Mouse (Mus musculus) neural tube, embryonic 11.5 days (tissue): ENCODE measurements around the gene Znrd1. TPM values are rescaled to one million over a fixed set of nuclear protein-coding genes. Genes with fewer than 3 reads are reported as not detected.

Experiments used
- ATAC-seq: fragments of 200-750 bp; cut with Nextera tagmentation; 2 replicates; pipeline ENCODE4 v1.8.0; 2017; ENCODE audit warnings: moderate number of reproducible peaks, mild to moderate bottlenecking, moderate TSS enrichment, moderate library complexity; ENCODE audit not compliant: insufficient read depth, low FRiP score, low TSS enrichment
- DNase-seq: peaks from one replicate; pipeline ENCODE4 v3.0.0-alpha.2; 2015; ENCODE audit warnings: low spot score
- H3K27ac ChIP-seq: fragments of 300-500 bp; sonication (generic); 2 replicates; pipeline ENCODE4 v1.5.1; 2014; ENCODE audit warnings: low read depth, mild to moderate bottlenecking, low read length
- H3K27me3 ChIP-seq: fragments of 300-500 bp; sonication (generic); 2 replicates; pipeline ENCODE4 v1.6.1; 2014; ENCODE audit warnings: mild to moderate bottlenecking, low read length, mixed read lengths; ENCODE audit not compliant: control insufficient read depth, insufficient read depth
- H3K36me3 ChIP-seq: fragments of 300-500 bp; sonication (generic); 2 replicates; pipeline ENCODE4 v1.6.1; 2014; ENCODE audit warnings: mild to moderate bottlenecking, low read length, moderate library complexity, mixed read lengths; ENCODE audit not compliant: control insufficient read depth, insufficient read depth
- H3K4me1 ChIP-seq: fragments of 300-500 bp; sonication (generic); 2 replicates; pipeline ENCODE4 v1.6.1; 2014; ENCODE audit warnings: low read length, mixed read lengths; ENCODE audit not compliant: control insufficient read depth, insufficient read depth
- H3K4me2 ChIP-seq: fragments of 300-500 bp; sonication (generic); 2 replicates; pipeline ENCODE4 v1.6.1; 2014; ENCODE audit warnings: low read depth, mild to moderate bottlenecking, moderate library complexity
- H3K4me3 ChIP-seq: fragments of 300-500 bp; sonication (generic); 2 replicates; pipeline ENCODE4 v1.5.1; 2014; ENCODE audit warnings: low read depth, low read length
- H3K9ac ChIP-seq: fragments of 300-500 bp; sonication (generic); 2 replicates; pipeline ENCODE4 v1.6.1; 2014; ENCODE audit warnings: mild to moderate bottlenecking, low read length
- H3K9me3 ChIP-seq: fragments of 300-500 bp; sonication (generic); 2 replicates; pipeline ENCODE4 v1.6.1; 2016; ENCODE audit warnings: low read length; ENCODE audit not compliant: control insufficient read depth
- WGBS: fragments of 180-500 bp; shearing (Covaris S2); extraction: QIAGEN DNeasy Blood & Tissue Kit; methylation state at CpG from one replicate; pipeline ENCODE4 v1.1.7; 2014; 5-methylcytosine and 5-hydroxymethylcytosine counted together
- polyA plus RNA-seq: library from polyadenylated mRNA; unstranded; fragments of >200 nt; fragmentation: Nextera tagmentation; extraction: Ambion mirVana; gene quantifications from 2 replicates; pipeline ENCODE4 v1.2.1, GENCODE M21; 2014

Gene Znrd1
- polyA plus RNA-seq, 1 experiment from 2014 or later = 84.7 TPM

GRCm38 (mm10) chr17:36973271-36973787, 15.0 kb upstream of the Znrd1 start:
- Histone ChIP-seq H3K27ac (no peak overlapping the region), H3K9ac (no peak overlapping the region), H3K27me3 (no peaks in the 10 kb centered on the region), H3K4me3 (no peak overlapping the region), H3K4me1 (no peaks in the 10 kb centered on the region), H3K4me2 (no peak overlapping the region), H3K36me3 (no peaks in the 10 kb centered on the region), H3K9me3 (no peaks in the 10 kb centered on the region)
- DNase-seq = no peak
- WGBS = 82% methylated on average over 8 of the region's 8 CpGs
- ATAC-seq = no peak

DNA sequence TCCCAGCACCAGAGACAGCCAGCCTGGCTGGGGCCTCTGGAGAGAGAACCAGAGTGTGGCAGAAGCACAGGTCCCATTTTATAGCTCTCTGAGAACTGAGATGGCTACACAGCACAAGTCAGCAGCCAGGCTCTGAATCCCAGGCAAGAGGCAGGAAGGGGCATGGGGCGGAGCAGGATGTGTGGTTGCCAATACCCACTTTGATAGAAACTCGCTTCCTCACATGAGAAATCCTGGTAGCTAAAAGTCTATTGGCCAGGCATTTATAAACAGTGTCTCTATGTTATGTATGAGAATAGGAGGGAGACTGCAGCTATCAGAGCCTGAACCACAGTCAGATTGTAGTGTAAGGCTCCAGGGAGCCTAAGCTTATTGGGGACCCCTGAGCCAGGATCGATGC, 14.4 kb upstream of the Znrd1 start:
- no peak overlapping the region for H3K4me2 ChIP-seq
- H3K9ac ChIP-seq = no peak overlapping the region
- H3K4me1 ChIP-seq = no peaks in the 10 kb centered on the region
- H3K9me3 ChIP-seq = no peaks in the 10 kb centered on the region
- H3K27me3 ChIP-seq = no peaks in the 10 kb centered on the region
- H3K36me3 ChIP-seq = no peaks in the 10 kb centered on the region
- ATAC-seq = no peak
- no peak overlapping the region for H3K4me3 ChIP-seq
- WGBS = 93% methylated on average over 3 of the region's 3 CpGs
- no peak overlapping the region for H3K27ac ChIP-seq
- DNase-seq = no peak

- ATAC-seq = no peak
- 84% methylated on average over 6 of the region's 6 CpGs for WGBS
- H3K9me3 ChIP-seq = no peaks in the 10 kb centered on the region
- H3K27ac ChIP-seq = no peak overlapping the region
- no peak for DNase-seq
- H3K4me2 ChIP-seq = no peak overlapping the region
- no peaks in the 10 kb centered on the region for H3K36me3 ChIP-seq
- H3K4me3 ChIP-seq = no peak overlapping the region
- H3K4me1 ChIP-seq = no peaks in the 10 kb centered on the region
- no peak overlapping the region for H3K9ac ChIP-seq
- H3K27me3 ChIP-seq = no peaks in the 10 kb centered on the region
These were observed 13.0 kb upstream of the Znrd1 start for GRCm38 (mm10) chr17:36971172-36971850.

- H3K27me3 ChIP-seq = no peaks in the 10 kb centered on the region
- WGBS = 90% methylated on average over 14 of the region's 14 CpGs
- no peak overlapping the region for H3K9ac ChIP-seq
These were observed 12.0 kb upstream of the Znrd1 start for GRCm38 (mm10) chr17:36970316-36970890.

GRCm38 (mm10) chr17:36966875-36967274, 8.5 kb upstream of the Znrd1 start:
- no peaks in the 10 kb centered on the region for H3K9me3 ChIP-seq
- no peak for ATAC-seq
- H3K4me3 ChIP-seq = no peak overlapping the region
- no peak for DNase-seq
- WGBS = 81% methylated on average over 1 of the region's 1 CpGs
- no peak overlapping the region for H3K4me2 ChIP-seq
- H3K36me3 ChIP-seq = no peaks in the 10 kb centered on the region
- H3K27ac ChIP-seq = no peak overlapping the region
- no peak overlapping the region for H3K9ac ChIP-seq
- no peaks in the 10 kb centered on the region for H3K27me3 ChIP-seq
- no peaks in the 10 kb centered on the region for H3K4me1 ChIP-seq

More at GRCm38 (mm10) chr17:36970316-36970890, 12.0 kb upstream of the Znrd1 start:
- no peak for DNase-seq
- ATAC-seq = no peak
- Histone ChIP-seq H3K9me3 (no peaks in the 10 kb centered on the region), H3K4me3 (no peak overlapping the region), H3K4me2 (no peak overlapping the region), H3K4me1 (no peaks in the 10 kb centered on the region), H3K27ac (no peak overlapping the region), H3K36me3 (no peaks in the 10 kb centered on the region)

- no peaks in the 10 kb centered on the region for H3K36me3 ChIP-seq
- no peak overlapping the region for H3K4me3 ChIP-seq
- H3K27me3 ChIP-seq = no peaks in the 10 kb centered on the region
- no peak overlapping the region for H3K9ac ChIP-seq
- no peaks in the 10 kb centered on the region for H3K9me3 ChIP-seq
- ATAC-seq (no peak), DNase-seq (no peak)
- 82% methylated on average over 1 of the region's 1 CpGs for WGBS
- H3K4me1 ChIP-seq = peaks cover 11% of the 10 kb centered on the region
- H3K4me2 ChIP-seq = no peak overlapping the region
- H3K27ac ChIP-seq = no peak overlapping the region
These were observed 2.8 kb upstream of the Znrd1 start for GRCm38 (mm10) chr17:36961125-36961524.

GRCm38 (mm10) chr17:36958884-36959283, 525 bp upstream of the Znrd1 start:
- Histone ChIP-seq H3K27me3 (no peaks in the 10 kb centered on the region), H3K36me3 (no peaks in the 10 kb centered on the region), H3K4me2 (peak overlapping the region; percentile 81), H3K27ac (no peak overlapping the region), H3K4me3 (peak overlapping the region; percentile 74), H3K4me1 (peaks cover 11% of the 10 kb centered on the region), H3K9ac (peak overlapping the region; percentile 76), H3K9me3 (no peaks in the 10 kb centered on the region)
- WGBS = 13% methylated on average over 12 of the region's 12 CpGs
- DNase-seq (no peak), ATAC-seq (0 out of 2 replicates have a peak, but pooled peaks have one; percentile 13)

DNA sequence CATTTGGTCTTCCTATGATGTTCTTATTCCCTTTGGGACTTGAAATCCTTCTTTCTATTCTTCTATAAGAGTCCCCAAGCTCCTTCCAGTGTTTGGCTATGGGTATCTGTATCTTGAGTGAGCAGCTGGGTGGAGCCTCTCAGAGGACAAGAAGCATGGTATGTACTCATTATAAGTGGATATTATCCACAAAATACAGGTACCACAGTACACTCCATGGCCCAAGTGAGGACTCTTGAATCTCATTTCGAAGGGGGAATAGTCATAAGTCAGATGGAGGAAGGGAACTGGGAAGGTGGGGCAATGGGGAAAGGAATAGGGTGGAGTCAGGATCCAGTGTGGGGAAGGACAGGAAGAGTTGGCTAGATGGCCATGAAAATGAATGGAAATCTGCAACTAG, 5.3 kb downstream of the Znrd1 start:
- H3K4me1 ChIP-seq = peaks cover 15% of the 10 kb centered on the region
- no peaks in the 10 kb centered on the region for H3K27me3 ChIP-seq
- H3K4me2 ChIP-seq = no peak overlapping the region
- DNase-seq (no peak), ATAC-seq (no peak)
- peaks cover 2% of the 10 kb centered on the region; the same call in 1 of the 2 replicates for H3K36me3 ChIP-seq
- 83% methylated on average over 1 of the region's 1 CpGs for WGBS
- no peaks in the 10 kb centered on the region for H3K9me3 ChIP-seq
- no peak overlapping the region for H3K4me3 ChIP-seq
- H3K9ac ChIP-seq = no peak overlapping the region
- H3K27ac ChIP-seq = no peak overlapping the region

- WGBS = 91% methylated on average over 2 of the region's 2 CpGs
- no peak overlapping the region for H3K4me2 ChIP-seq
- H3K9me3 ChIP-seq = no peaks in the 10 kb centered on the region
- ATAC-seq (no peak), DNase-seq (no peak)
- H3K36me3 ChIP-seq = peaks cover 2% of the 10 kb centered on the region; the same call in 1 of the 2 replicates
- H3K27me3 ChIP-seq = no peaks in the 10 kb centered on the region
- H3K27ac ChIP-seq = no peak overlapping the region
- peaks cover 13% of the 10 kb centered on the region for H3K4me1 ChIP-seq
- H3K9ac ChIP-seq = no peak overlapping the region
- no peak overlapping the region for H3K4me3 ChIP-seq
These were observed 5.7 kb downstream of the Znrd1 start for GRCm38 (mm10) chr17:36952631-36953030.
